Mouse (Mus musculus) liver, embryonic 11.5 days (tissue): ENCODE results near the gene Slc3a2. TPM values are rescaled to one million over a fixed set of nuclear protein-coding genes. Genes with fewer than 3 reads are reported as not detected.
A peak's percentile ranks its signal among the peaks of the same experiment; 100 is the strongest.

ENCODE experiments used
- ATAC-seq: fragments of 200-750 bp; cut with Nextera tagmentation; replicated peaks from 2 replicates; pipeline ENCODE4 v1.8.0; 2017; ENCODE audit warnings: moderate number of reproducible peaks, mild to moderate bottlenecking, moderate TSS enrichment, moderate library complexity; ENCODE audit not compliant: low FRiP score
- DNase-seq: peaks from one replicate; pipeline ENCODE4 v3.0.0-alpha.2; 2017; ENCODE audit warnings: low spot score
- H3K27ac ChIP-seq: fragments of 300-500 bp; sonication (generic); 2 replicates; pipeline ENCODE4 v1.5.1; 2014; ENCODE audit warnings: mild to moderate bottlenecking, low read depth, low read length, control low read depth
- H3K27me3 ChIP-seq: fragments of 300-500 bp; sonication (generic); replicated peaks from 2 replicates; pipeline ENCODE4 v1.6.1; 2014; ENCODE audit warnings: low read length, mixed read lengths; ENCODE audit not compliant: control insufficient read depth, insufficient read depth
- H3K36me3 ChIP-seq: fragments of 300-500 bp; sonication (generic); 2 replicates; pipeline ENCODE4 v1.6.1; 2014; ENCODE audit warnings: mild to moderate bottlenecking, low read length, moderate library complexity, mixed read lengths; ENCODE audit not compliant: control insufficient read depth, insufficient read depth
- H3K4me1 ChIP-seq: fragments of 300-500 bp; sonication (generic); replicated peaks from 2 replicates; pipeline ENCODE4 v1.6.1; 2014; ENCODE audit warnings: low read length, mixed read lengths; ENCODE audit not compliant: control insufficient read depth, insufficient read depth
- H3K4me2 ChIP-seq: fragments of 300-500 bp; sonication (generic); 2 replicates; pipeline ENCODE4 v1.6.1; 2014; ENCODE audit warnings: mild to moderate bottlenecking, control low read depth, moderate library complexity
- H3K4me3 ChIP-seq: fragments of 300-500 bp; sonication (generic); 2 replicates; pipeline ENCODE4 v1.5.1; 2014; ENCODE audit warnings: low read depth, low read length, control low read depth
- H3K9ac ChIP-seq: fragments of 300-500 bp; sonication (generic); 2 replicates; pipeline ENCODE4 v1.6.1; 2014; ENCODE audit warnings: low read depth, low read length, control low read depth
- H3K9me3 ChIP-seq: fragments of 300-500 bp; sonication (generic); 2 replicates; pipeline ENCODE4 v1.6.1; 2016; ENCODE audit warnings: low read length, inconsistent platforms, mixed read lengths; ENCODE audit not compliant: control insufficient read depth
- WGBS: fragments of 180-500 bp; shearing (Covaris S2); extraction: QIAGEN DNeasy Blood & Tissue Kit; methylation state at CpG from one replicate; pipeline ENCODE4 v1.1.7; 2014; 5-methylcytosine and 5-hydroxymethylcytosine counted together
- polyA plus RNA-seq: library from polyadenylated mRNA; unstranded; fragments of >200 nt; fragmentation: Nextera tagmentation; extraction: Ambion mirVana; gene quantifications from 2 replicates; pipeline ENCODE4 v1.2.1, GENCODE M21; 2014

Gene Slc3a2
- polyA plus RNA-seq, 1 experiment from 2014 or later: 150 TPM

- ATAC-seq (no peak), DNase-seq (no peak)
- Histone ChIP-seq H3K4me2 (0 out of 2 replicates have a peak overlapping the region, but pooled peaks have one; percentile 3), H3K4me1 (peaks cover 31% of the 10 kb centered on the region; the same call in 1 of the 2 replicates), H3K4me3 (no peak overlapping the region), H3K36me3 (peaks cover 43% of the 10 kb centered on the region), H3K27ac (no peak overlapping the region), H3K9ac (no peak overlapping the region), H3K9me3 (no peaks in the 10 kb centered on the region), H3K27me3 (no peaks in the 10 kb centered on the region)
- WGBS: 89% methylated on average over 8 of the region's 8 CpGs
Observed at GRCm38 (mm10) chr19:8708954-8709353, 14.2 kb downstream of the Slc3a2 start.

- DNase-seq (no peak), ATAC-seq (peak; percentile 63)
- Histone ChIP-seq H3K4me2 (no peak overlapping the region; the same call in 1 of the 2 replicates), H3K9ac (no peak overlapping the region), H3K36me3 (peaks cover 43% of the 10 kb centered on the region), H3K4me3 (no peak overlapping the region), H3K9me3 (no peaks in the 10 kb centered on the region), H3K27me3 (no peaks in the 10 kb centered on the region), H3K4me1 (peaks cover 31% of the 10 kb centered on the region; the same call in 1 of the 2 replicates), H3K27ac (peak overlapping the region; percentile 53; the same call in 1 of the 2 replicates)
- 88% methylated on average over 7 of the region's 7 CpGs for WGBS
Observed at GRCm38 (mm10) chr19:8706930-8707329, 16.2 kb downstream of the Slc3a2 start.

- Histone ChIP-seq H3K36me3 (peaks cover 38% of the 10 kb centered on the region), H3K27me3 (no peaks in the 10 kb centered on the region), H3K9ac (no peak overlapping the region), H3K9me3 (no peaks in the 10 kb centered on the region), H3K4me1 (peaks cover 27% of the 10 kb centered on the region; the same call in 1 of the 2 replicates), H3K4me3 (no peak overlapping the region), H3K27ac (peak overlapping the region; percentile 53; the same call in 1 of the 2 replicates), H3K4me2 (no peak overlapping the region)
- peak; percentile 23 for ATAC-seq
- DNase-seq: no peak
- WGBS: 77% methylated on average over 7 of the region's 7 CpGs
Observed at GRCm38 (mm10) chr19:8706132-8706667, 17.0 kb downstream of the Slc3a2 start.

- no peaks in the 10 kb centered on the region for H3K9me3 ChIP-seq
- WGBS: 81% methylated on average over 6 of the region's 6 CpGs
- H3K4me2 ChIP-seq: no peak overlapping the region
- H3K36me3 ChIP-seq: peaks cover 32% of the 10 kb centered on the region
- no peak overlapping the region for H3K4me3 ChIP-seq
- DNase-seq: no peak
- ATAC-seq: no peak
- peaks cover 17% of the 10 kb centered on the region; the same call in 1 of the 2 replicates for H3K4me1 ChIP-seq
- no peak overlapping the region for H3K27ac ChIP-seq
- no peak overlapping the region for H3K9ac ChIP-seq
- no peaks in the 10 kb centered on the region for H3K27me3 ChIP-seq
Observed at GRCm38 (mm10) chr19:8705026-8705708, 18.0 kb downstream of the Slc3a2 start.

- DNase-seq (no peak), ATAC-seq (no peak)
- H3K27ac ChIP-seq: no peak overlapping the region
- no peak overlapping the region for H3K9ac ChIP-seq
- no peaks in the 10 kb centered on the region for H3K9me3 ChIP-seq
- H3K4me3 ChIP-seq: no peak overlapping the region
- peaks cover 8% of the 10 kb centered on the region; the same call in 1 of the 2 replicates for H3K4me1 ChIP-seq
- peaks cover 16% of the 10 kb centered on the region; the same call in 1 of the 2 replicates for H3K36me3 ChIP-seq
- no peak overlapping the region for H3K4me2 ChIP-seq
- whole genome bisulfite sequencing: 57% methylated on average over 4 of the region's 4 CpGs
- no peaks in the 10 kb centered on the region for H3K27me3 ChIP-seq
Observed at GRCm38 (mm10) chr19:8703571-8703970, 19.6 kb downstream of the Slc3a2 start.

GRCm38 (mm10) chr19:8702458-8702857 lies 20.7 kb downstream of the Slc3a2 start:
- no peak overlapping the region for H3K4me3 ChIP-seq
- H3K9me3 ChIP-seq: no peaks in the 10 kb centered on the region
- no peak for DNase-seq
- H3K36me3 ChIP-seq: peaks cover 5% of the 10 kb centered on the region; the same call in 1 of the 2 replicates
- ATAC-seq: no peak
- H3K27me3 ChIP-seq: no peaks in the 10 kb centered on the region
- WGBS: 42% methylated on average over 3 of the region's 3 CpGs
- H3K9ac ChIP-seq: no peak overlapping the region
- H3K4me2 ChIP-seq: no peak overlapping the region
- H3K4me1 ChIP-seq: peaks cover 5% of the 10 kb centered on the region; the same call in 1 of the 2 replicates
- H3K27ac ChIP-seq: no peak overlapping the region

- Histone ChIP-seq H3K9ac (no peak overlapping the region), H3K4me1 (peaks cover 5% of the 10 kb centered on the region), H3K4me2 (no peak overlapping the region), H3K36me3 (no peaks in the 10 kb centered on the region), H3K27ac (no peak overlapping the region), H3K4me3 (no peak overlapping the region), H3K27me3 (no peaks in the 10 kb centered on the region), H3K9me3 (no peaks in the 10 kb centered on the region)
- DNase-seq: no peak
- no peak for ATAC-seq
- WGBS: 75% methylated on average over 9 of the region's 9 CpGs
Observed at GRCm38 (mm10) chr19:8699652-8700051, 23.5 kb downstream of the Slc3a2 start.

- peak; percentile 86 for ATAC-seq
- Histone ChIP-seq H3K4me3 (no peak overlapping the region), H3K4me1 (peaks cover 5% of the 10 kb centered on the region), H3K4me2 (peak overlapping the region; percentile 33; the same call in 1 of the 2 replicates), H3K36me3 (no peaks in the 10 kb centered on the region), H3K9me3 (no peaks in the 10 kb centered on the region), H3K9ac (0 out of 2 replicates have a peak overlapping the region, but pooled peaks have one; percentile 22), H3K27me3 (no peaks in the 10 kb centered on the region), H3K27ac (no peak overlapping the region)
- 38% methylated on average over 5 of the region's 6 CpGs for WGBS
- DNase-seq: no peak
Observed at GRCm38 (mm10) chr19:8695330-8695729, 27.8 kb downstream of the Slc3a2 start.
